Mouse (Mus musculus): ENCODE results near the gene Eci1. TPM values are rescaled to one million over a fixed set of nuclear protein-coding genes. Genes with fewer than 3 reads are reported as not detected.
"Not testable (repeated sequence)": the region's sequence is repeated elsewhere in the genome, so short reads cannot be mapped to it uniquely, and the experiment has no call there.

Gene Eci1
- total RNA-seq, 2 experiments from 2014 or later: 428 to 461 TPM

- peak; percentile 33 to 62 for DNase-seq
- intact Hi-C loops (cut with DNase I): no loop called here
Measured at GRCm38 (mm10) chr17:24429201-24429983, 3.0 kb downstream of the Eci1 start.

- DNase-seq: peak in 1 of 2 experiments; percentile 37
- intact Hi-C loops (cut with DNase I): loop anchor here (5.0 kb wide), 1 partner anchor 265 kb away; no protein-coding TSS in a partner anchor
Measured at GRCm38 (mm10) chr17:24437016-24437415, 10.6 kb downstream of the Eci1 start.

GRCm38 (mm10) chr17:24440377-24440776, 13.9 kb downstream of the Eci1 start:
- DNase-seq: no peak
- intact Hi-C loops (cut with DNase I): no loop called here

GRCm38 (mm10) chr17:24441148-24441547, 14.7 kb downstream of the Eci1 start:
- intact Hi-C loops (cut with DNase I): no loop called here
- no peak for DNase-seq

- no peak for DNase-seq
- intact Hi-C loops (cut with DNase I): no loop called here
Measured at GRCm38 (mm10) chr17:24442107-24442506, 15.7 kb downstream of the Eci1 start.

- intact Hi-C loops (cut with DNase I): no loop called here
Measured at GRCm38 (mm10) chr17:24442632-24443155, 16.3 kb downstream of the Eci1 start, which contains the start of gene Dnase1l2. Dnase1l2 (minus strand) TSS chr17:24443105.

GRCm38 (mm10) chr17:24443409-24443808, 17.0 kb downstream of the Eci1 start:
- no peak for DNase-seq
- intact Hi-C loops (cut with DNase I): no loop called here

More at GRCm38 (mm10) chr17:24442632-24443155, 16.3 kb downstream of the Eci1 start, which contains the start of gene Dnase1l2:
- no peak for DNase-seq

- intact Hi-C loops (cut with DNase I): no loop called here
- no peak for DNase-seq
Measured at GRCm38 (mm10) chr17:24446590-24446989, 20.1 kb downstream of the Eci1 start.

- no peak for DNase-seq
- intact Hi-C loops (cut with DNase I): no loop called here
Measured at GRCm38 (mm10) chr17:24449507-24449906, 23.1 kb downstream of the Eci1 start.

- DNase-seq: no peak
- intact Hi-C loops (cut with DNase I): no loop called here
Measured at GRCm38 (mm10) chr17:24451220-24451619, 24.8 kb downstream of the Eci1 start.

GRCm38 (mm10) chr17:24453372-24453771, 26.9 kb downstream of the Eci1 start:
- DNase-seq: no peak
- intact Hi-C loops (cut with DNase I): no loop called here

- intact Hi-C loops (cut with DNase I): loop anchor here (2.0 kb wide), 1 partner anchor 27 kb away; the partner anchor contains the start of gene Eci1
- DNase-seq: no peak
Measured at GRCm38 (mm10) chr17:24454218-24454755, 27.8 kb downstream of the Eci1 start.

- intact Hi-C loops (cut with DNase I): loop anchor here (2.0 kb wide), 1 partner anchor 28 kb away; the partner anchor contains the start of gene Eci1
Measured at GRCm38 (mm10) chr17:24454756-24455522, 28.5 kb downstream of the Eci1 start.

GRCm38 (mm10) chr17:24455523-24456206, 29.2 kb downstream of the Eci1 start:
- DNase-seq: not testable (repeated sequence)
- intact Hi-C loops (cut with DNase I): loop anchor here (2.0 kb wide), 1 partner anchor 29 kb away; the partner anchor contains the start of gene Eci1

More at GRCm38 (mm10) chr17:24454756-24455522, 28.5 kb downstream of the Eci1 start:
- DNase-seq: peak; percentile 98 to 100

- intact Hi-C loops (cut with DNase I): no loop called here
- no peak for DNase-seq
Measured at GRCm38 (mm10) chr17:24461580-24461979, 35.1 kb downstream of the Eci1 start.

- no peak for DNase-seq
- intact Hi-C loops (cut with DNase I): no loop called here
Measured at GRCm38 (mm10) chr17:24462932-24463331, 36.5 kb downstream of the Eci1 start.

- intact Hi-C loops (cut with DNase I): no loop called here
Measured at GRCm38 (mm10) chr17:24463374-24464133, 37.1 kb downstream of the Eci1 start.

GRCm38 (mm10) chr17:24468636-24469246, 42.3 kb downstream of the Eci1 start:
- intact Hi-C loops (cut with DNase I): no loop called here
- no peak for DNase-seq

More at GRCm38 (mm10) chr17:24463374-24464133, 37.1 kb downstream of the Eci1 start:
- DNase-seq: no peak

Data from heart, postnatal 14 days (tissue).